Mouse (Mus musculus): ENCODE measurements around the gene Bnip1. TPM values are rescaled to one million over a fixed set of nuclear protein-coding genes. Genes with fewer than 3 reads are reported as not detected.

The Bnip1 gene
- polyA plus RNA-seq, 1 experiment = 34.4 TPM

DNA sequence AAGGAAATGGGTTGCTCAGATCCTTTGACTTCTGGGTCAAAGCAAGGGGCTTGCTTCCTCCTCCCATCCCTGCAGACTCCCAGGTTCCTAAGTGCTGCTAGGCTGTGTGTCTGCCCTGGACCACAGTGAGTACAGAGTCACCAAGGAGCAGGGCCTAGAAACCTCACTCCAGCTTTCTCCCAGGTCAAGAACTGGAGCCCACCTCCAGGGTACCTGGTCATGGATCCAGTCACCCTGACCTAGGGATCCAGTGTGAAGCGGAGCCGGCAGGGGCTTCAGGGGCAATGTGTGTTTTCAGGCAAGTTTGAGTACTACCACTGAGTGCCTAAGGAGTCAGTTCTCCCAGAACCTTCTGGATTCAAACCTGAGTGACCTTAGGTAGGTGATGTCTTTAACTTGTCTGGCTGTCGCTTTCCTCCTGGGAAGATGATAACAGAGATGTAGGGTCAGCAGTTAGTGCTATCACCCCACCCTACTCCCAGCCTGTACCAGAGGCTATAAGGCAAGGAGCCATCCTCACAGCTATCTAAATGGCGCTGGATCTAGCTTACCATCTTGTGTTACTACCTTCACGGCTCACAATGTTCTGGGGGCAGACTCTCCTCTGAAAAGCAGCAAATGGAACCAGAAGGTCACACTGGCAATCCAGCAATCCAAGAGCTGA, 53.6 kb downstream of the Bnip1 start:
- TF ChIP-seq GATA1 (IDR thresholded peaks at IDR 0.05; ENCODE audit: low read length) = no peak

DNA sequence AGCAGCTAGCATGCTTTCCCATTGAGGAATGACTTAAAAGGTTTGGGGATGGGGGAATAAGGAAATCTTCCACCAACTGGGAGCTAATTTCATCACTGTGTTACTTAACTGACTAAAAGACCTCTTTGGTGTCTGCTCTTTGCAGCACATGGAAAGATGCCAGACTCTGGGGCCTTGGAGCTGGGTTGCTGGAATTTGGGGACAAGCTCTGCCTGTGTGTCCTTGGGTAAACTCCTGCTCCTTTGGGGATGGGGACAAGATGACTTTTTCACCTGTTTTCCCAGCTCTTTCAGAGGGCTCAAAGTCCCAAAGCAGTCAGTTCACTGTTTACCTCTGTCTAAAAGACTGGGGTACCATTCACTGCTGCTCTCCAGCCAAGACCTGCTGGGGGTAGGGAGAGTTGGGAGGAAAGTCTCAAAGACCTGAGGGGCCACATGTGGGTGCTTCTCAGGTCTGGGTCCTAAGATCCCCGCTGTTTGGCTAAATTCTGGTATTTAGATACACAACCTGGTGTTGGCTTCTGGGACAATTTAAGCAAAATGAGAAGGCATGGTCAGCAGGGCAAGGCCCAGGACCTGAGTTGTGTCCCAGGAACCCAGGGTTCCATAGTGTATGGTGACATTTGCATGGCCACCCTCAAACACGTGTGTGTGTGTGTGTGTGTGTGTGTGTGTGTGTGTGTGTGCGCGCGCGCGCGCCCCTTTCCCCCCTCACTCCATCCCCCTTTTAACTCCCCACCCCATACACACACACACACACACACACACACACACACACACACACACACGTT, 54.3 kb downstream of the Bnip1 start:
- no peak for TF ChIP-seq GATA1 (IDR thresholded peaks at IDR 0.05; ENCODE audit: low read length)

DNA sequence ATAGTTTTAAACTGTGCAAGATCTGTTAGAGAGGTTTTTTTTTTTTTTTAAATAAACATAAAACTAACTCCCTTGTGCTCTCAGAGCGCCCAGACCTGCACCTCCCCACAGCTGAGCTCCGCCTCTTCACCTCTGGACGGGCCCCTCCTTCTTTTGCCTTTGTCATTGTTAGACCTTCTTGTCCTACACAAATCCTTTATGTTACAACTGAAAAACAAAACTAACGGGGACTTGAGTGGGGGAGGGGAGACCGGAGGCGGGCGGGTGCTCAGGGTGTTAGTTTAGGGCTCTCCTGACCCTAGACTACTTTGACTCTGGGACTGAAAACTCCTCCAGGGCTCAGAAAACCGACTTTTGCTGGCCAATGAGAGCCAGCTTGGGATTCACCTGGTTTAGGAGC, 55.1 kb downstream of the Bnip1 start:
- no peak for TF ChIP-seq GATA1 (IDR thresholded peaks at IDR 0.05; ENCODE audit: low read length)

DNA sequence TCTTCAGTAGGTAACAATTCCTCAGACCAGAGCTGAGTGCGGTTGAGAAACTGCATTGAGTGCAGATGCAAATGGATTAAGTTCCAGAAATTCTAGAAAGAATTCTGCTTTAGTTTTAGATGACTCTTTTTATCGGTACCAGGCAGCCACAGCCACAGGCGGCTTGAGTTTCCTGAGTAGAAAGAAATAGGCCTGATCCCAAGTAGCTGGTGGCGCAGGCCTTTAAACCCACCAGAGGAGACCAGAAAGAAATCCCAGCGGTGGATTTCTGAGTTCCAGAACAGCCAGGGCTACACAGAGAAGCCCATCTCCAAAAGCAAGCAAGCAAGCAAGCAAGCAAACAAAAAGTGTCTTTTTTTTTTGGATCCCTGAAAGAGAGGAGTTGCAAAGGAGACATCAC, 55.5 kb downstream of the Bnip1 start:
- TF ChIP-seq GATA1 (IDR thresholded peaks at IDR 0.05; ENCODE audit: low read length) = no peak

GRCm38 (mm10) chr17:26836786-26837545, 56.1 kb downstream of the Bnip1 start:
- no peak for TF ChIP-seq GATA1 (IDR thresholded peaks at IDR 0.05; ENCODE audit: low read length)

DNA sequence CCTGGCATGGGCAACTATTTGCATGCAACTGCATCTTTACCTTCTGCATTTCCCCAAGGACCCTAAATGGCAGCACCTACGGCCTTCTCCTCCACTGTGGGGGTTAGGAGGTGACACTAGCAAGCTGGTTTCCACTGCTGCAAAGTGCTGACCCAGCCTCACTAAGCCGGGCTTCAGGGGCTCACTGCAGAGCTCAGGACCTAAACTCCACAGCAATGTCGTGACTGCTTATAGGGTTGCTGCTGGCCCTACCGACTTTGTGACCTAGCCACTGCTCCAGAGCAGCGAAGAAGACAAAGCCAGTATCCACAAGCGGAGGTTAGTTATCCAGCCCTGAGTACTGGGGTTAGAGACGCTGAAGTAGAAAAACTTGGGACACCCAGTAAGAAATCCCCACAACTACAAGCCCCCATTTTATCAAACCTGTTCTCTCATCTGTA, 56.7 kb downstream of the Bnip1 start:
- TF ChIP-seq GATA1 (IDR thresholded peaks at IDR 0.05; ENCODE audit: low read length) = no peak

DNA sequence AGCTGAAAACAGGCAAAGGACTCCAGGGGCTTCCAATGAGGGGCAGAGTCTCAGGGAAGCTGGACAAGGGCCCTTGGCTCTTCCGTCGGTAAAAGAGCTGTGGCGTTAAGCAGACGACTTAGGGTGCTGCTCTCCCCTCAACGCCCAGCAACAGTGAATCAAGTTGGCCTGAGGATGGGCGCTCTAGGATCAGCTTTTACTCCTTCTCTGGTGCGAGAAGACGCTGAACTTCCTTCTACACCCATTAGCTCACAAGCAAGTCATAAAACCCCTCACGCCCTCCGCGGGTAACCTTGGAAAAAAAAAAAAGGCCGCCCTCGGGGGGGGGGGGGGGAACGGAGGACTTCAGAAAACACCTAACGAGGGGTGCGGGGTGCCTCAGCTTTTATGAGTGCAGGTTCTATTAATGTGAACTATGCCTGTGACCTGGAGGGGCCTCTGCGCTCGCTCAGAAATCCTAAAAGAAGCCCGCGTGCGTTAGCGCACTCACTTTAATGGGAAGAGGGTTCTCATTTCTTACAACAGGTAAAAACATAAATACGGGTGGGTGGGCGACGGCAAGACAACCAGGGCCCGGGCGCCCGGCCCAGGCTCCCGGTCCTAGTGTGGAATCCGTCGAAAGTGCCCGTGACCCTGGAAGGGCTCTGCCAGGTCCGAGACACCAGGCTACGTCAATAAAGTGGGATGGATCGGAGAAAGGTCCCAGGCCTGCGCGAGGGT, 57.5 kb downstream of the Bnip1 start:
- no peak for TF ChIP-seq GATA1 (IDR thresholded peaks at IDR 0.05; ENCODE audit: low read length)

DNA sequence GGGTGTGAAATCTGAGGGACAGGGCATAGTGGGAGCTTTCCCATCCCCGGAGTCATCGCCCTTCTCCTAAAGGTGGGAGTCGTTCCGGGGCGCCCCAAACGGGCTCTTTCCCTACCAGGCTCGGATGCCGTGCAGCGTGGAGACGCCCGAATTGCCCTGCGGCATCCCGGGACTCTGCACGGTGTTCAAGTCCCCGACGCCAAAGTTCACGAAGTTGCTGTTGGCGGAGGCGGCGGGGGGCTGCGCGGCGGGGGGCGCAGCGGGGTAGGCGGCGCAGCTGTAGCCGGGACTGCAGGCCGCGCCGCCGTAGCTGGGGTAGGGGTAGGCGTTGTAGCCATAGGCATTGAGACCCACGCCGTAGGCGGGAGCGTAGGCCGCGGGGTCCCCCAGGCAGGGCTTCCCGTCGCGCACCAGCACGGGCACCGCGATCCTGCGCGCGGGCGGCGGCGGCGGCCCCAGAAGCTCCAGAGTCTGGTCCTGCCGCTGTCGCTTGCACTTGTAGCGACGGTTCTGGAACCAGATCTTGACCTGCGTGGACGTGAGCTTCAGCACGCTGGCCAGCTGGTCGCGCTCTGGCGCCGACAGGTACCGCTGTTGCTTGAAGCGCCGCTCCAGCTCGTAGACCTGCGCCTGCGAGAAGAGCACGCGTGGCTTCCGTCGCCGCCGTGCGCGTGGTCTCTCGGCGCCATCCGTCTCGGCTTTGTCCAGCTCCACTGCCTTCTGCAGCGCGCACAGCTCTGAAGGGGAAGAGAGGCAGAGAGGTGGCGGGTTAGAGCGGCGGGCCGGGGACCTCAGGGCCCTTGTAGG, 58.2 kb downstream of the Bnip1 start:
- TF ChIP-seq GATA1 (IDR thresholded peaks at IDR 0.05; ENCODE audit: low read length) = no peak

DNA sequence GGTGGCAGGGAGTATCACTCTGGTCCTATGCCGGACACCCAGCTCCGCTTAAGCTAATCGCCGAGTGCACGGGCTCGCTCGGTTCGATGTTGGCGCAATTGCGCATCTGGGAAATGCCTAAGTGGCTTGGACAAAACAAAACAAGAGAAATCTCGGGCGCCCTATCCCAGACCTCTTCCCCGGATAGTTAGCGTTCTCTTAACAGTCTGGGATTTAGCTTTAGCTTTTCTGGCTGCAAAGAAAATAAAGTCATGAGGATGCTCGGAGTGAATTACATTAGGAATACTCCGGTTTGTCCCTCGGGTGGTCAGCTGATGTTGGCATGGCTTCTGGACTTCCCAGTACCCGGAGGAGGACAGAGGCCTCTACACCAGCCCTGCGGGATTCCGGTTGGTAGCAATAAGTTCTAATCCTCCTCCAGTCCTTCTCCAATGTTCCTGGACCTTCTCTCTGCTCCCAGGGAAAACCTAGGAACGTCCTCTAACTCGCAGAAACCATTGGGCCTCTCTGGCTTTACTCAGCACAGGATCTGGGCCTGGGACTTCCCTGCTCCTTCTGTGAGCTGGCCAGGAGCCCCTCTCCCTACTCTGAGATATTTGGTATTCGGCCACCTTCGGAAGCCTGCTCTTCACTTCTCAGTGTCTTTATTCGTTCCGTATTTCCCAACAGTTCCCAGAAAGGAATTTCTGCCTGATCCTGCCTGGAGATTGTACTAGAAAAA, 59.0 kb downstream of the Bnip1 start:
- TF ChIP-seq GATA1 (IDR thresholded peaks at IDR 0.05; ENCODE audit: low read length) = no peak

DNA sequence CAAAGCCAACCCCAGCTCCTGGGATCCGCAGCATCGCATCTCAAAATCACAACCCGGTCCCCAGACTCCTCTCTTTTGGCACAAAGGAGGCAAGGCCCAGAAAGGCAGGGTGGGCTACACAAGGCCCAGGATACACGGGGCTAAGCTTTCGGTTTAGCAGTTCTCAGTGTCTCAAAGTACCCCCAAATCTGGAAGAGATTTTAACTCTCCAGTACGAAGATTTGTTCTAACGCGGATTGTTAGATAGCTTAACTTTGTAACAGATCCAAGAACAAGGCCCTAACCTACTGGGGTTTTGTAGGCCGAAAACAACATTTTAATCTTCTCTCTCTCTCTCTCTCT, 59.5 kb downstream of the Bnip1 start:
- no peak for TF ChIP-seq GATA1 (IDR thresholded peaks at IDR 0.05; ENCODE audit: low read length)

DNA sequence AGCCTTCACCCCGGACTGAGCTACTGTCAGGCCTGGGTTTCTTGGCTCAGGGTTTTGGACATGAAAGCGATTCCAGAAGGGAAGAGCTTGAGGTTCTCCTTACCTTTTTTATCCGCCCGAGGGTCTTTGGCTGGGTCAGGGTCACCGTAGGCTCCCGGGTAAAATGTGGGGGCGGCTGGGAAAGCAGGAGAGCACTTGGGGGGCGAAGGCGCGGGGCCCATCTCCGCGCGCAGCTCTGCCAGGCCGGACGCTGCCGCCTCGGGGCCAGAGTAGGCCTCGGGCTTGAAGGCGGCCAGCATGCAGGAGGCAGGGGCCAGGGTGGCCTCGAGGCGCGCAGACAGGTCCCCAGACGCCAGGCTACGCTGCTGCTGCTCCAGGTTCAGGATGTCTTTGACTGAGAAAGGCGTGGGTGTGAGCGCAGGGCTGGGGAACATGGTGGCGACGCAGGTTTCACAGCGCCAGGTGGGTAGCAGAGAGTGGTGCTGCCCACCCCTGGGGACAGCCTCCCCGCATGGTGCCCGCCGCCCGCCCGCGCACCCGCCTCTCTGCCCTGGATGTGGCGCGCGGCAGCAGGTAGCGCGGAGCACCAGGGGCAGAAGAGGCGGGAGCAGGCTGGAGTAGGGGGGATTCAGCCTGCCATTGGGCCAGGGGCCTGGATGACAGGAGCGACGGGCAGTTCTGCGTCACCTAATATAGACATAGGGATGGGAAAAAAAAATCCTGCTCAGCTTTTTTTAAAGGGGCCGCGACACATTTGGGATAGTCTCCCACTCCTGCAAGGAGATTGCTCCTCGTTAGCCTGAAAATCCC, 60.3 kb downstream of the Bnip1 start:
- no peak for TF ChIP-seq GATA1 (IDR thresholded peaks at IDR 0.05; ENCODE audit: low read length)

- TF ChIP-seq GATA1 (IDR thresholded peaks at IDR 0.05; ENCODE audit: low read length) = no peak
Measured at GRCm38 (mm10) chr17:26841981-26842380, 61.1 kb downstream of the Bnip1 start.

Other genes with a start within 250 kb of the Bnip1 start
- 32.2 and 35.7 TPM in 2 replicates for gene Ergic1, start 219.6 kb upstream of the Bnip1 start, polyA plus RNA-seq (2012)
- 5.2 and 5.5 TPM in 2 replicates for gene Dusp1, start 218.9 kb upstream of the Bnip1 start, polyA plus RNA-seq (2012)
- gene Atp6v0e, start 117.8 kb upstream of the Bnip1 start, polyA plus RNA-seq (2012) = 12.1 and 15.5 TPM in 2 replicates
- 1.6 and 1.7 TPM in 2 replicates for gene Crebrf, start 65.4 kb upstream of the Bnip1 start, polyA plus RNA-seq (2012)
- gene Nkx2-5, start 63.9 kb downstream of the Bnip1 start, polyA plus RNA-seq (2012) = not detected in 2 replicates
- 31.9 and 36.2 TPM in 2 replicates for gene Kifc5b, start 136.0 kb downstream of the Bnip1 start, polyA plus RNA-seq (2012)
- gene Phf1, start 152.0 kb downstream of the Bnip1 start, polyA plus RNA-seq (2012) = 16.7 and 18.8 TPM in 2 replicates
- gene Cuta, start 158.5 kb downstream of the Bnip1 start, polyA plus RNA-seq (2012) = 473 and 542 TPM in 2 replicates
- gene Syngap1, start 160.2 kb downstream of the Bnip1 start, polyA plus RNA-seq (2012) = 19.3 and 20.8 TPM in 2 replicates
- gene Zbtb9, start 192.1 kb downstream of the Bnip1 start, polyA plus RNA-seq (2012) = 7.7 and 12.8 TPM in 2 replicates
- gene Bak1, start 247.9 kb downstream of the Bnip1 start, polyA plus RNA-seq (2012) = 193 and 211 TPM in 2 replicates

Data from G1E-ER4 (cell line).